Mouse (Mus musculus) induced T-regulatory cell, adult 2 months (primary cell): ENCODE measurements around the gene Taok1.

ENCODE experiments used
- DNase-seq: peaks from one replicate; pipeline ENCODE4 v3.0.0-alpha.2; 2012; ENCODE audit warnings: low read depth

Taok1 gene

GRCm38 (mm10) chr11:77508068-77509021, 99.3 kb downstream of the Taok1 start:
- DNase-seq = peak; percentile 92

- DNase-seq = no peak
Measured at GRCm38 (mm10) chr11:77507426-77507825, 100.2 kb downstream of the Taok1 start.

- DNase-seq = no peak
Measured at GRCm38 (mm10) chr11:77506941-77507340, 100.7 kb downstream of the Taok1 start.

DNA sequence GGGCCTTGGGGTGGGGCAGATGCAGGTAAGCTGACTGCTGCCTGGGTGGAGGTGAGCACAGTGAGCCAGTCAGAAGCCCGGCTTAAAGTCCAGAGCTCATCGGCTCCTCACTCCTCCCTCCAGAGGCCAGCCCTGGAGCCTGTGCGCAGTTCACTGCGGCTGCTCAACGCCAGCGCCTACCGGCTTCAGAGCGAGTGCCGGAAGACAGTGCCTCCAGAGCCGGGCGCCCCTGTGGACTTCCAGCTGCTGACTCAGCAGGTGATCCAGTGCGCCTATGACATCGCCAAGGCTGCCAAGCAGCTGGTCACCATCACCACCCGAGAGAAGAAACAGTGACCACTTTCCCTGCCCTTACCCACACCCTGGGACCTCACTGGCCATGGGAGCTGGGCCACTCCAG, 101.3 kb downstream of the Taok1 start:
- DNase-seq = no peak

DNA sequence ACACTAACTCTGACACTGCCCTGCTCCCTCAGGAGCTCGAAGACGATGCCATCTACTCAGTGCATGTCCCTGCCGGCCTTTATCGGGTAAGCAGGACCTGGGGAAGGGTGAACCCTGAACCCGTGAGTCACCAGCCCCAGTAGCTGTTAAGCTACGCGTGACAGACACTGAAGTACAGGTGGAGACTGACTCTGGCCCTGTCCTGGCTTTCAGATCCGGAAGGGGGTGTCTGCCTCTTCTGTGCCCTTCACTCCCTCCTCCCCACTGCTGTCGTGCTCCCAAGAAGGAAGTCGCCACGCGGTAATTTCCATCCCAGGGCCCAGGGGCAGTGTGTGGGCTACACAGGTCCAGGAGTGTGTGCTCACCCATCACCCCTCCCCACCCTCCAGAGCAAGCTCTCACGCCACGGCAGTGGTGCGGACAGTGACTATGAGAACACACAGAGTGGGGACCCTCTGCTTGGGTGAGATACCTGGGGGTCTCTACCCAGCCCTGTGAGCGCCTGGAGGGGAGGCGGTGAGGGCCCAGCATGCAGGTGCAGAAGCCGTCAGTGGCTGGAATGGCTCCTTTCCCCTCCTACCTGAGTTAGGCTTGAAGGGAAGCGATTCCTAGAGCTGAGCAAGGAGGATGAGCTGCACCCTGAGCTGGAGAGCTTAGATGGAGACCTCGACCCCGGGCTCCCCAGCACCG, 102.2 kb downstream of the Taok1 start:
- DNase-seq = no peak

DNA sequence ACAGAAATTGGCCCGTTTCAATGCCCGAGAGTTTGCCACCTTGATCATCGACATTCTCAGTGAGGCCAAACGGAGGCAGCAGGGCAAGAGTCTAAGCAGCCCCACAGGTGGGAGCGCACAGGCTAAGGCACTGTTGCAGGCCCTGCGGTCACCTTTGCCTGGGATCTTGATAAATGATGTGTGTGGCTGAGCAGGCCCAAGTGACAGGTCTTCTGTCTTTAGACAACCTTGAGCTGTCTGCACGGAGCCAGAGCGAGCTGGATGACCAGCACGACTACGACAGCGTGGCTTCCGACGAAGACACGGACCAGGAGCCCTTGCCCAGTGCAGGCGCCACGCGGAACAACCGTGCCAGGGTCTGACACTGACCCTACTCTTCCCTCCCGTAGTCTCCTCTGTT, 103.2 kb downstream of the Taok1 start:
- DNase-seq = no peak

GRCm38 (mm10) chr11:77503511-77503910, 104.1 kb downstream of the Taok1 start:
- DNase-seq = no peak

DNA sequence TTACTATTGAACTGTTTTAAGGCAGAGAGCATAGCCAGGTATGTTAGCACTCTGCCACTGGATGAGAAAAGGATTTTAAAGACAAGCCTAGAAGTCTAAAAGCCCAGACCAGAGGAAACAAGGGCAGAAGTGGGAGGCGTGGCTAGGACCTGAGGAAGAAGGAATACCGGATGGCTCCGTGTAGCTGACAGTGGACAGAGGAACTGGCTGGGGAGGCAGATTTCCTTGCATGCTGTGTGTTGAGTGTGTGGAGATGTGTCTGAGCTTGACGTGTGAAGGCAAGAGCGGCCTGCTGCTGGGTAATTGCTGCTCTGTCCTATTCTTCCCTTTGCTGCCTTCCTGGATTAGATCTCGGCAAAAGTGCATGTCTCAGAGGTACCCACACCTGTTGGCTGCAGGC, 105.1 kb downstream of the Taok1 start:
- DNase-seq = no peak

GRCm38 (mm10) chr11:77501971-77502370, 105.6 kb downstream of the Taok1 start:
- no peak for DNase-seq

DNA sequence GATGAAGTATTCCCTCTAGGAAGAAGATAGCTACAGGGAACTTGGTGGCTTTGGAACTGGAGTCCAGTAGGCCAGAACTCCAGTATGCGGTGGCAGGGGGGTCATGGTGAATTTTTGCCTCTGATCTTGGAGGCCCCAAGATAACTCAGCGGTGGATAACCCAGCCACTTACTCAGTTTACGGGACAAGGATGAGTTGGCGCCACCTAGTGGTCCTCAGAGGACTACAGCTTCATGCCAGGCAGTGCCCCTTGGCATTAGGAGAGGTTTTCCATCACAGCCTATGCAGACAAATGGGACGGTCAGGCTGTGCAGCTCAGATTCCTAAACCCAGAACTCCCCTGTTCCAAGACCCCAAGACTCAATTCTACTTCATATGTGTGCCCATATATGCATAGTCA, 106.2 kb downstream of the Taok1 start:
- peak; percentile 90 for DNase-seq

- no peak for DNase-seq
Measured at GRCm38 (mm10) chr11:77500361-77501325, 107.0 kb downstream of the Taok1 start.

DNA sequence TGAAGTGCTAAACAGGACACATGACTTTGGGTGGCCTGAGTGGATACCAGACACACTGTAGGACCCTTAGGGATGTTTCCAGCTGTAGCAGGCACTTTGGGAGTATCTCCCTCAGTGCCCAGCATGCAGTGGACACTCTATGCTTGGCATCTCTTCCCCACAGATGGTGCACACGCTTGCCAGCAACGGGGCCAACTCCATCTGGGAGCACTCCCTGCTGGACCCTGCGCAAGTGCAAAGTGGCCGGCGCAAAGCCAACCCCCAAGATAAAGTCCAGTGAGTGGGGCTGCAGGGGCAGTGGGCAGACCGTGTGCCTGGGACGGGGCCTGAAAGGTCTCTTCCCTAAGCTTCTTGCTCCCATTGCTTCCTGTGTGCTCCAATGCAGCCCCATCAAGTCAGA, 108.3 kb downstream of the Taok1 start:
- no peak for DNase-seq

DNA sequence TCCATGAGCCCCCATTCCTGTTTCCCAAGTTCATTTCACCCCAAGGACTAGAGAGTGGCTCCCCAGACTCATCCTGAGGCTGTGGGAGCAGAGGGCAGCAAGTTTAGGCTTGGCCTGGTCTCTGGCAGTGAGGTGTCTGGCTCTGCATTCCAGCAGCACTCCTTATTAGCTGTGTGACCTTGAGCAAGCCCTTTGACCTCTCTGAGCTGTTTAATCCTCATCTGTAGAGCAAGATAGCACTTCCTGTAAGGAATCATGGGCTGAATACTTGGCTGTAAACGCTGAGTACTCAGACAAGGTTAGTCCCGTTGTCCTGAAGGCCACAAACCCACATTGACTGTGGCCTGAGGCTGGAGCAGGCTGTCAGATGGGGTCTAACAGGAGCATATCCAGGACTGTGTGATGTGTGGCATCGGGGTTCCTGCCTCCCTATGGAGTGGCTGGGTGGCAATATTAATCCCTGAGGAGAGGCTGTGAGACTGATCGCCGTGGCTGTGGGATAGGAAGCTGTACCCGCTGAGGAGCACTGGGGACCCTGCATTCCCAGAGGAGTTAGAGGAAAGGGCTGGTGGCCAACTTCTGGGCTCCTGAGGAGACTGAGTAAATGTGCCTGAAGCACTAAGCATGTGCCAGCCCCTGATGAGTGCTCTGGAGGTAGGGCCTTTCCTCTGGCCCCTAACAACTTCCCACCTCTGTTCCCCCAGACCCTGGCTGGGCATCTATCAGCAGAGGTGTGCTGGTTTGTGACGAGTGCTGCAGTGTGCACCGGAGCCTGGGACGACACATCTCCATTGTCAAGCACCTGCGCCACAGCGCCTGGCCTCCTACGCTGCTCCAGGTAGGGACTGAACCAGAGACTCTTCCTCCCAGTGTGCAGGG, 109.1 kb downstream of the Taok1 start:
- no peak for DNase-seq

GRCm38 (mm10) chr11:77497851-77498250, 109.8 kb downstream of the Taok1 start:
- DNase-seq = no peak

- DNase-seq = peak; percentile 87
Measured at GRCm38 (mm10) chr11:77497341-77497756, 110.3 kb downstream of the Taok1 start.

DNA sequence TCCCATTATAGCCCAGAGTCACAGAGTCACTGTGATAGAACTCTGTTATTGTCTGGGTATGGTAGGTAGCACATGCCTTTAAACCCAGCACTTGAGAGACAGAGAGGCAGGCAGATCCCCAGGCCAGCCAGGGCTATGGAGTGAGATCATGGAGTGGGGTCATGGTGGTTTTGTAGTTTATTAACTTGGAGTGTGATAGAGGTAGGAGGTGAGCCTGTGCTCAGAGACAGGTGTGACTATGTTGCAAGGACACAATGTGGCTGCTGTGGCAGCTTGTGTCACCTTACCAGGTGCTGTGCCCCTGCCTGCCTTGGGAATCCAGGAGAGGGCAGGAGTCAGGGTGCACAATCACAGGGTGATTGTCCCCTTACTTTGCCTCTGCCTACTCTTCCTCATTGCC, 112.1 kb downstream of the Taok1 start:
- DNase-seq = no peak

DNA sequence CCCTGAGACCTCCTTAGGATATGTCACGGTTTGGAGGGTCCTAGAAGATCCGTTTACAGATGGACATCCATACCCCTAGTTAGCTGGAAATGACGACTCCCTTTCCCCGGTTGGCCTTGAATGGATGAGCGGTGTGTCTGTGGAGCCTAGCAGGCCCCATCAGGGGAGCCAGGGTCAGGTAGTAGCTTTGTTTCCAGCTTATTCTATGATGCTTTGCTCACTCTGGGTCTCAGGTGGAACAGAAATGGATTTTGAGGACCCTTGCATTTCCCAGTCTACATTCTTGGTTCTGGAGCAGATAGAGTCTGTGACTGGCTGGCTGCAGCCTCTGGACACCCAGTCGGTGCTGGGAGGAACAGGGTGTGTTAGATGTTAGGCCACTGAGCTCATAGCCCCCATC, 112.8 kb downstream of the Taok1 start:
- DNase-seq = no peak

- no peak for DNase-seq
Measured at GRCm38 (mm10) chr11:77494344-77494676, 113.3 kb downstream of the Taok1 start.

DNA sequence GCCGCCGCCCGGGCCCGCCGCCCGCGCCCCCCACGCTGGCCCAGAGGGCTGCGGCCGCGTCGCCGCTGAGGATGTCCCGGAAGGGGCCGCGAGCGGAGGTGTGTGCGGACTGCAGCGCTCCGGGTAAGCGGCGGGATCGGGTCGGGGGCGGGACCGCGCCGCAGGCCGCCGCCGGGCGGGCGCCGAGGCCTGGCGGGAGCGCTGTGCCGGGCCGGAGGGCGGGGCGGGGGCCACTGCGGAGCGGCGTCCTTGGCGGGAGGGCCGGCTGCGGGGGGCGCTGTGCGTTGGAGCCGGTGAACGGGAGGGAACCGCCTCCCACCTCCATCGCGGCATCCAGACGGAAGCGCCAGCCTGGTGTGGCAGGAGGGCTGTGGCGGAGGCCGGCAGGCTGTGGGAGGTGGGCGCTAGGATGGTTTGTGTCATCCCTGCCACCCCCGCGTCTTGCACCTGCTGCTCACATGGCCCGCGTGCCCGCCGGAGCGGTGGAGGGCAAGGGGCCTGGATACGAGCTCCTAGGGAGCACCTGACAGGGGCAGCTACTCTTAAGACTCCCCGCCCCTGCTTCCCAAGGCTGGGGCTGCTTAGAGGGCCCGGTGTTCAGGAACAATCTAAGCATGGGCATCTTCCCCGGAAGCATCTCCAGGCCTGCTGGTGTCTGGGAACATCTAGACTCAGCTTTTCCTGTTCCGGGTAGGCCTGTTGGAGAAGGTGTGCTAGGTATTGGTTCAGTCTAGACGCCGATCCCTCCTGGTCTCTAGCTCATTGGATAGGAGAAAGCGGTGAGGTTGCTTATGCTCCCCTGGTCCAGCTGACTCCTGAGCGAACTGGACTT, 113.9 kb downstream of the Taok1 start, which contains the start of gene Git1:
Git1 (plus strand) TSS at position 51 of the 832 bp plus-strand sequence.
- peak; percentile 66 for DNase-seq

DNA sequence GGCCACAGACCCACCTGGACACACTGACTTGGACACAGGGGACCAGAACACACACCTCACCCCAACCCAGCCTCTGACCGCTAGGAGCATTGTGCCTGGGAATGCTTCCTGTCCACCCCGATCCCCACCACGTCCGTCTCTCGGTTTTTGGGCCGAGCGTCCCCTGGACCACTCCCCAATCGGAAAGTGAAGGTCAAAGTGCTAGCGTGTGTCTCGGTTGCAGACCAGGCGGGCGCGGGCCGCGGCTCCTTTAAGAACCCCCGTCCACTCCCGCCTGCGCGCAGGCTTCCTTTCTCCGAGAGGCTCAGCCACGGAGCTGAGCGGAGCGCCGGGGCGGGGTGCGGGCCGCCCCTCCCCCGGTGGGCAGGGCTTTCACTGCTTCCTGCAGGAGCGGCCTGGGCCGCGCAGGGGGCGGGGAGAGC, 114.7 kb downstream of the Taok1 start:
- DNase-seq = peak; percentile 94
